Mouse (Mus musculus) adrenal gland, adult (tissue): Measurements from ENCODE around the gene Atp13a4.

ENCODE experiments used
- DNase-seq, 2 experiments: peaks; one replicate each; pipeline ENCODE4 v3.0.0; 2022 to 2023; ENCODE audit warnings: low spot score in 1 of 2; ENCODE audit not compliant: inconsistent age in 2 of 2

Gene Atp13a4

DNA sequence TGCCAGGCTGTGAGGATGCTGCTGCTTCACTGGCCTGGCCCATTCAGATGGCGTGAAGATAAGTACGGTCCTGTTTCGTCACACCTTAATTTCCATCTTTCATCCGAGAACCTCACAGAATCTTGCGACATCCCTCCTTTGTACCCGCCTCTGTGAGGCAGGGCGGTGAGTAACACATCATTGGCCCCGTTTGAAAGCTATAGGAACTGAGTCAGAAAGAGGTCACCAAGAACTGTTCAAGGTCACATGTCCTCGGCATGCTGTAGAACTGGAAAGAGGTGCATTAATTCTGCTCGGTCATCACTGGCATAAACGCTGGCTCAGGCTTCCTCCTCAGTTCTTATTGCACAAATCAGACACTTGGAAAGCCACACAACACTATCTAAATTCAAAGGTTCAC is at the start of gene Atp13a4:
Gene Atp13a4, minus strand, starts transcription at position 36 of the 400 bp plus-strand sequence.
- DNase-seq, result peak; percentile 19 to 75

DNA sequence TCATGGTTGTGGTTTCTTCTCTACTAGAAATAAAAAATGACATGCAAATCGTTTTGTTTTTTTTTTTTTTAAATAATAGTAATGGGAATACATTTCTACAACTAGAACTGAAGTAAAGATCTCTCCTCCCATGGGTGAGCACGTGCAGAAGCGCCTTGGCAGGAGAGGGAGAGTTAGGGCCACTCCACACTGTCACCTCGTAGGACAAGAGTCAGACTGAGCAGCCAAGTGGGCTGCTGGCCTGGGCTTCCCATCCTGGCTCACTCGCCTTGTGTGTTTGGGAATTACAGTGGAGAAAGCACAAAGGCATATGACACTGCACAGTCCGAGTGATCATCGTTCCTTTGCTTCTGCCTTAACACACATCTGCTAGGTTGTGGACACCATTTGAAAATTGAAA is 47.5 kb upstream of the Atp13a4 start:
- DNase-seq, result no peak

DNA sequence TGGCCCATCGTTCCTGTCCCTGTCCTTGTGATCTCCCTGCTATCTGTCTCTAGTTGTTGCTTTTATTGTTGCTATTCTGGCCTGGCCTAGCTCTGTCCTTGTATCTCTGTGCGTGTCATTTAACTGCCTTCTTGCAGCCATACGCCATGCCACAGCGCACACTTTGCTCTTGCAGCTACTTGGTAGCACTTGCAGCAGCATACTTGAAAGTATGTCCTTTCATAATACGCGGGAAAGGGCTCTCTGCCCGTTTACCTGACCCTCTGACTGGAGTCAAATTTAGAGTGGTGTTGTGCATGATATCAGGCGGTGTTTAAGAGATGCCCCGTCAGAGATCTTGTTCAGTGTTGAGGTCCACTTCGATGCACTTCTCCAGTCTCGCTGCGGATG is 35.1 kb upstream of the Atp13a4 start:
- no peak for DNase-seq

DNA sequence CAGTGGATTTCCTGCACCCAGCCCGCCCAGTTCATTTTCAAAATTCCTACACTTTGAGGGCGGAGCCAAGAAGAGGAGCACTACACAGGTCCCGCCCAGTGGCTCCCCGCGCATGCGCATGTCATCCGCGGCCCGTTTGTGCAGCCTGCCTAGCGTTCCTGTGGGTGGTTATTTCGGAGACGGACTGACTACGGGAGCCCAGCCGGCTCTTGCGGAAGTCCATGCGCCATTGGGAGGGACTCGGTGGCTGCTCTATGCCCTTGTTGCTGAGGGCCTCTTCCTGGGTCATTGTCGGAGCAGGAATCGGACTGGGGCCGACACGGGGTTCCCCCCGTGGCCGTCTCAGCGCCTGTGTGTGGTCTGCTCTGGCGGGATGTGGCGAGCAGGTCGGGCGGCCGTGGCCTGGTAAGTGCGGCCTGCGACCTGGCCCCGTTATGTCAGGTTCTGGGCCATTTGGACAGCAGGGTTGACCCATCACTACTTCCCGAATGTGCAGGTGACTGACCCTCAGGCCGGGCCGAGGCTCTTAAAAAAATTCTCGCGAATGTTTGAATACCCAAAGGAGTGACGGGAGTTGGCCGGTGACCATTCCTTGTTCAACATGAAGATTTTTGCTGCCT is 34.6 kb upstream of the Atp13a4 start, which contains the start of gene Opa1:
Gene Opa1, plus strand, starts transcription at position 168 of the 620 bp plus-strand sequence.
- peak; percentile 97 to 100 for DNase-seq

DNA sequence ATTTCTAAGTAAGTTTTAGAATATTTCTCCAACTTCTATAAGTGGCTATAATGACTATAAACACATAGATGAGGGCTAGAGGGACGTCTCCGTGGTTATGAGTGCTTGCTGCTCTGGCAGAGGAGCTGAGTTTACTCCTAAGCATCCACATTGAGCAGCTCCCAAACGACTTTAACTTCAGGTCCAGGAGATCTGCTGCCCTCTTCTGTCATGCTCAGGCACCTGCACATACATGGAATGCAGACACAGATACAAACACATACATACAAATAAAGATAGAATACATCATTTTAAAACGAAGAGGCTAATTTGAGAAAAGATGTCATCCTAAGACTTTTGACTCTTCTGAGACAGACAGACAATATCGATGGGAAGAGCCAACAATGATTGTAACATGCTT is 31.0 kb upstream of the Atp13a4 start:
- DNase-seq, result peak in 1 of 2 experiments; percentile 41

DNA sequence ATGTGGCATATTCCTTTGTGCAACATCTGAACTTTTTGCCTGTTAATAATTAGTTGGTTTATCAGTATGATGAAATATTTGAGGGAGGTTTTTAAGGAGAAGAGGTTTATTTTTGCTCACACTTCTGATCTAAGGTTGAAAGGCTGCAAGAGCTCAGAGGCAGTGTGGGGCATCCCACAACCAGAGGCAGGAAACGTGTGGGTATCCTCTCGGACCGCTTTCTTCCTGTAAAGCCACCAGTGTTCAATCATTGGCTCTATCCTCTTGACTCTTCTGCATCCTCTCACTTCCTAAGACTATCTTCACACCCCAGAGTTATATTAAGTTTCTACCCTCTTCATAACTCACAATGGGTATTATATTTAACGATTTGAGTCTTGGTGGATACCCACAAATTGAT is 29.3 kb upstream of the Atp13a4 start:
- DNase-seq, result no peak

DNA sequence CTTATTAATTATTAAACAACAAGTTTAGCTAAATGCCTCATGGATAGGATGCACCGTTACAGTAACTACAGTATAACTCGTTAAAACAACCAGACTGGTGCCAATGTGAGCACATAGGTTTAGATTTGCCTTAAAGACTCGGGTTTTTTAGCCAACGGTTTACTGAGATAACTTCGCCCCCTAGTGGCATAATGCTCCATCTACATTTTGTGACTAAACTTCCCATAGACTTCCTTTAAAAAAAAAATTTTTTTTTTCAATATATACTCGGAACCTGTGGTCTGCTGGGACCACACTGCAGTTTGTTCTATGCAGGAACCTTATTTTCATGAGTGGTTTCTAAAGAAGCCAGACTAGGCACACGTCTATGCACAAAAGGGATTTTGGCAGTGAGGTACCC is 16.2 kb upstream of the Atp13a4 start:
- peak; percentile 20 to 87 for DNase-seq

DNA sequence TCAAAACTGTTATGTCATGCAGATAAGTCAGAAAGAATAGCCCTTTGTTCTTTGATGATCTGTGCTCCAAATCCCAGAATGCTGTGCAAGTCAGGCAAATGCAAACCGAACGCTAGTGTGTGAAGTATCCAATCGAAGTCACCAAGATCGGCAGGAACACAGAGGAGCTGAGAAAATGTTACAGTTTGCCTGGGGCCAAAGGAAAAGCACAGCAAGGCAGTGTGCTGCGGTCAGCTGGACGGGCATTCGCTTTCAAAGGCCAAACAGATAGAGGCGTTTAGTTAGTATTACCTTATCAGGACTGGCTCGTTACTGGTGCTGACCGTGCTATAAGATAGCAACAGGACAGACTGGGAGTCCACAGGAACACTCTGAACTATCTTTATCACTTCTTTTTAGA is 15.8 kb upstream of the Atp13a4 start:
- peak; percentile 22 to 80 for DNase-seq

DNA sequence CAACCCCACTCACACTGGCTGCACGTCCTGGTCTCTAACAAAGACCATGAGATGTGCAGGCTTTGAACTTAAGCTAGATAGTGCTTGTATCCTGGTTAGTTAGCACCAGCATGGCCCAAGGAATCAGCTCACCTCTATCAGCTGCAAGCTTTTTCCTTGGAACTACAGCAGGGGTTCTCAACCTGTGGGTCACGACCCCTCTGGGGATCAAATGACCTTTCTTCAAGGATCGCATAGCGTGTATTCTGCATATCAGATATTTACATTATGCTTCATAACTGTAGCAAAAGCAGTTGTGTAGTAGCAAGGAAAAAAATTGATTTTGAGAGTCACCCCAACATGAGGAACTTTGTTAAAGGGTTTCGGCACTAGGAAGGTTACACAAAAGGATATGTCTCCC is 15.0 kb upstream of the Atp13a4 start:
- no peak for DNase-seq

DNA sequence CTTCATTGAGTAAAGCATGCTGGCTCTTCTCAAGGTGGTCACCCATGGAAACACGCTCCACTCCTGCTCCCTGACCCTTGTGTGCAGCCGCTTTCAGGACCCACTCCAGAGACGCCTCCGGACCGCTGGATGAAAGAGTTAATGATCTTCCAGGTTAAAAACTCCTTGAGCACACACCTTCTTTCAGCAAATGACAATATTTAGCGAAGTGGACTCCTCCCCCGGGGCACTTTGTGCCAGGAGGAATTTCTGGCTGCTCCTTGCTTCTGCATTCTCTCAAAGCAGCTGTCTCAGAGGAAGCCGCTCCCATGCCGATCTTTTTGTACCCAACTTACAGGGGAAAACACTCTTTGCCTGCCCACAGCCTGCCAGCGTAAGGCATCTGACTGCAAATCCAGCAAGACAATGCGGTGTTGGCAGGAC is 3.4 kb downstream of the Atp13a4 start:
- DNase-seq, result no peak

DNA sequence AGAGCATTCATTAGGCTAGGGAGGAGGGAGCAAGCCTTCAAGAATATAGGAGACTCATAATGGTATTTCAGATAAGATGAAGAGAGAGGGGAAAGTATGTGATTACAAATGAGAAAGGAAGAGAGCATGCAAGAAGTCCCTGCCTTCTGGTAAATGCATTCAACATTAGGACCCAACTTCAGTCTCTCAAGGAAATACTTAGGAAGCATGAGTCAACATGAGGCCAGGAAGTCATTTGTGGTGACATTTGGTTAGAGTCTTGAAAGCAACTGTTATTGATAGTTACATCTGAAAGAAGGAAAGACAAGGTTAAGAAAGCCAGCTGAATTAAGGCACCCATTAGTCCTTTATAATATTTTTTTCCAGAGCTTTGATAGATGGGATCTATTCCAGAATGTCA is 4.8 kb downstream of the Atp13a4 start:
- DNase-seq, result no peak

DNA sequence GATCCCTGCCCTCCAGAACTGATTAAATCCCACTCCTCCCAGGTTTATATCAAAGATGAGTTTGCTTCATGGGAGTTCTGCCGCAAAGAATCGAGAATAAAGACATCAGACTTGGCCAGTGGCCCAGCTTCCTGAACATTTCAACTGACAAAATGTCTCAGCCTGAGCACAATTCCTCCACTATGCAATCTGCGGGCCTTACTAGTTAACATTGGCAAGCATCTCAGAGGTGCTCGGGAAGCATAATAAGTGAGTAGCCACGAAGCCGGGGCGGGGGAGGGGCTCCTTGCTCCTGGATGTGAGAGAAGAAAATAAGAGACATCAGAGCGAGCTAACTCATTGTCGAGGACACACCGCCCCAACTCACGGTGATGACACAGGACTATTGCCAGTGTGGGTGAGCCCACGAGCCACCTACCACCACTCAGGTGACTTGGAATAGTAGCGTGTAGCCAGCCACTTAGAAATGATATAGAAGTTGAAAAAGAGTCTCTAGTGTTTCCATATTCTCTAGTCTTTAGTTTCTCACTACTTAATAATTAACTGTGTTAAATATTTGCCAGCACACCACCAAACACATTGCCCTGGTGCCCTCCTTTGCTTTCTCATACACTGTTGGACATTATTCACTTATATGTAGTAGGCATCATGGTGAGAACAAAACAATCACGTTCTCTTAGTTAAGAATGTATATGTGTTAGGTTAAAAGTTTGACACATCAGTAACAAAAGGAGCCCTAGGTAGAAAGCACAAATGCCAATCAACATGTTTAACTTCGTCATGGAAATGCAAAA is 8.1 kb downstream of the Atp13a4 start:
- DNase-seq, result no peak

DNA sequence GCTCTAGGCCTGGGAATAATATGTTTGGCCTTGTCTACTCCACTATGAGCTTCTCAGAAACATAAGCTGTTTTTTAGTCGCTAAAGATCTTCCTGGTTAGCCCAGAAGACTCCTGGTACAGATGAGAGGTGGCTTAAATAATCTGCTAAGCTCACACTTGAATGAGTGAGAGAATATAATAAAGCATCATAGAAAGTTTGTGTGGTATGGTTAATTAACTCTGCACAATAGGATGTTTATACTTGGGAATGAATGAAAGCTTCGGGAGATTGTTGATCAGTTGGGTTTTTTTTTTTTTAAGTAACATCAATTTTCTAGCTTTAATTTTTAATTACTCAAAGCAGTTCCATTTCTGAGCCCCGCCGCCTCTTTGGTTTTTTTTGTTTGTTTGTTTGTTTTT is 8.8 kb downstream of the Atp13a4 start:
- no peak for DNase-seq

DNA sequence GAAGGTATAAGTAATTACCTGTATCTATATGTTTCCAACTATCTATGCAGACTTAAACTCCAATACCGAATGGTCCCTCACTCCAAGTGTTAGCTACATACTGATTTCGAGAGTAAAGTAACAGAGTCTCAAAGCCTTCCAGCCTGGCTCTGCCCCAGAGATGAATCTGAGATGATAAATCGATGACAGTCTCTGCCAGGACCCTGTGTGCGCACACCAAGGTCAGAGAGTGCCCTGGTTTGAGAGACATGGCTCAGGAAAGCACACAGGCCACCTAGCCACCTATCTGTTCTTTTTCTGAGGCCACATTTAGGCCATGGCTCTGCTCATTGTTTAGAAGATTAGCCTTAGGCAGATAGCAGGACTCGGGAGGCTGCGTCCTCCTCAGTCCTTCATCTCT is 11.0 kb downstream of the Atp13a4 start:
- peak; percentile 53 to 72 for DNase-seq

DNA sequence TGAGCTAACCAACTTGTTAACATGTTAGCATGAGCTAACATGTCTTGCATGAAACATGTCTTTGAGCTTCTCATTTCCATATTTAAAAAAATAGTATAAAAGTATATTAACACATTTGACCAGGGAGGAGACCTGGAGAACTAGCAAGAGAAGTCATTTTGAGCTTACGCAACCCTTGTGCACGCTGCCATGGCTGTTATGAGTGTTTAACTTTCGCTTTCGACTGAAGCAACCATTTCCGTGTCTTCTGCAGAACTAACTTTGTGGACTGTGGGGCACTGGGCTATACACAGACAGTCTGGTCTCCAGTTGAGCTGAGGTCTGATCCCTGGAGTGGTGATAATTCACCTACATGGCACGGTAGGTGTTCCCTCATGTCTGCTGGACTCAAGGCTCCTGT is 17.6 kb downstream of the Atp13a4 start:
- DNase-seq, result no peak

DNA sequence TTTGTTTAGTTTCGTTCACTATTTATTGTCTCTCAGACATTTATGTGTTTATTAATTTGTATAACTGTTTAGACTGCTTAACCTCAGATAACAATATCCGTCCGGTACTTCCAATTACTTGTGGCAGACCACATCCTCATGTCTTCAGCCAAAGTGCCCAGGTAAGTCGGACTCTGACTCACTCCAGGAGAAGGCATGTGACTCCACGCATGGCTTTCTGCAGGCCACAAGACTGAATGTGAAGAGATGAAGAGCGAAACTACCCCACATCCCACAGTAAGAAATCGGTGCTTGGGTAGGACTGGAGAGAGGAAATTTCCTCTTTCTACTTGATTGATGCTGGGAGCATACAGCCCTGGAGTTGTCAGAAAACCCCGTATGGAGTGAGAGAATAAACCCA is 18.1 kb downstream of the Atp13a4 start:
- no peak for DNase-seq

DNA sequence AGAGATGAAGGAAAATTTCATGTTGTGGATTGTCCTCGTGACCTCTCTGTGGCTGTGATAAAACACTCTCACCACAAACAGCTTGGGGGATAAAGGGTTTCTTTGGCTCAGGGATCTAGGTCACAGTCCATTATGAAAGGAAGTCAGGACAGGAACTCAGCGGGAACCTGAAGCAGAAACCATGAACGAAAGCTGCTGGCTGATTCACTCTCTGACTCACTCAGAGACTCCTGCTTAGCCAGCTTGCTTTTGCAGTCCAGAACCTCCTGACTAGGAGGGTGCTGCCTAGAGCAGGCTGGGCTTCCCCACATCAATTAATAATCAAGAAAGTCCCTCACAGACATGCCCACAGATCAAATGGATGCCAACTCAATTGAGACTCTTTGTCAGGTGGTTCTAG is 32.2 kb downstream of the Atp13a4 start:
- DNase-seq, result peak; percentile 20 to 29

DNA sequence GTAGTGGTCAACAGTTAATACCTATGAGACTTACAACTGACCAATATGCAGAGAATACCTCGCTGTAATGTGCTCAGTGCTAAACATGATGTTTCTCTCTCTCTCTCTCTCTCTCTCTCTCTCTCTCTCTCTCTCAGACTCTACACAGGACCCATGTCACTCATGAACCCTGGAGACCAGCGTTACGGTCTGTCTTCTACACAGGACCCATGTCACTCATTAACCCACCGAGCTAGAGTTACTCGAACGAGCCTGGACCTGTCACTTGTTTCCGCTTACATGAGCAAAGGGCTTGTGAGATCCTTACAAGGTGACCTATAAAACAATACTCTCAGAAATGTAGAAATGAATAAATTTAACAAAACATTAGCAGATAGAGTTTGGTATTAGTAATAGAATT is 33.9 kb downstream of the Atp13a4 start:
- no peak for DNase-seq

DNA sequence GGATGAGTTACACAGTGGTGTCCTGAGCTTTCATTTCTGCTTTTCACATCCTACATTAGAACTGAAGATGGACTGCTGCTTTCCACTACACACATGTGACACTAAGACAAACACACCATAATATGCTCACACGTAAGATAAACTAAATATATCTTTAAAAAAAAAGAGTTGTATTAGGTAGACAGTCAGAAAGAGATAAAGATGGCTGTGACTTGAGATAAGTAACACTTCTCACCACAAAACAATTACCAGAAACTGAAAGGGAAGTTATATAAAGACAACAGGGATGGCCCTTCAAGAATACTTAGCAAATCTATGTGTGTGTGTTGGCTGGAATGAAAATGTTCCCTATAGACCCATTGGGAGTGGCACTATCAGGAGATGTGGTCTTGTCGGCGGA is 34.8 kb downstream of the Atp13a4 start:
- no peak for DNase-seq

DNA sequence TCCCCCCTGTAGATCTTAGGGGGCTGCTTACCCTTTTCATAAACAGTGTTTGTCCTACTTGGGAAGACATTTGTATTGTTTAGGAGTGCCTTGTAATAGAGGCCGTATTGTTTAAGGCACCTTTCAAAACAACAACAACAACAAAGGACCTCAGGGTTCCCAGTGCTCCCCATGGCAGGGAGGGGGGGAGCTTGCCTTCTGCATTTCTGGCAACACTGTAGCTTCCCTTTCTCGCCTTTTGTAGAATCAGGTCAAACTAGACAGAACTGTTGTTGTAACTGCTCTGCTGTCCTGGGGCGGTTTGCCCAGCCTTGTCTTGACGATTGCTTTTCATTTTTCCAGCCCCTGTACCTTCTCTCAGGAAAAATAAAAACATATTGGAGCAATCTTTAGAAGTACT is 40.0 kb downstream of the Atp13a4 start:
- DNase-seq, result no peak

DNA sequence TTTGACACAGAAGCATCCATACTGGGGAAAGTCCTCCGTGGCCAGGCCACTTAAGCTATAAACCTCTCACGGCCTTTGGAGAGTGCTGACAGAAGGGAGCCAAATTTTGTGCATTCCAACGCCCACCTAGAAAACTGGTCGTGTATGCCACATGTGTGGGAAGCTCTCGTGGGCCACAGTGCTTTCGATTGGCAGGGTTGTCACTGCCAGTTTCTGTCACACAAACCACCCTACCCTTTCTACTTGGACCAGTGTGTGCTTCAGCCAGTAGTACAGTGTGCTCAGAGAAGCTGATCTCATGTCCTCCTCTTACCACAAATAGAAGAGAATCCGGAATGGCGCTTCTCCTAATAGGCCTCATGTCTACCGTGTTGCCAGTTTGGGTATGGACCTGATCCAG is 40.5 kb downstream of the Atp13a4 start:
- no peak for DNase-seq

DNA sequence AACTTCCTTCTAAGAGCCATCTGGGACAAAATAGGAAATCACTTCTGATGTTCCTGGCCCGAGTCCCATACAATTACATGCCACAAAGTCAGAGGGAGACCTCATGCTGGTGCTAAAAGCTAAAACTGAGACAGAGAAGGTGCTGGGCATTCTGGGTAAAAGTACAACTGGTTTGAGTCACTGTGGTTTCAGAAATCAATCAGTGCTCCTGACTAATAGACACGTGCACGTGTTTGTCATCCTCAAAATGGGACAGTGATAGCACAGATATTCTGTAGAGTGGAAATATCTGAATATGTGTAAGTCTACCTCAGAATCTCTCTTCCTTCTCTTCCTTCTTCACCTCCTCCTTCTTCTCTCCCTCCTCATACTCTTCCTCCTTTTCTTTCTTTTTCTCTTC is 53.6 kb downstream of the Atp13a4 start:
- no peak for DNase-seq

DNA sequence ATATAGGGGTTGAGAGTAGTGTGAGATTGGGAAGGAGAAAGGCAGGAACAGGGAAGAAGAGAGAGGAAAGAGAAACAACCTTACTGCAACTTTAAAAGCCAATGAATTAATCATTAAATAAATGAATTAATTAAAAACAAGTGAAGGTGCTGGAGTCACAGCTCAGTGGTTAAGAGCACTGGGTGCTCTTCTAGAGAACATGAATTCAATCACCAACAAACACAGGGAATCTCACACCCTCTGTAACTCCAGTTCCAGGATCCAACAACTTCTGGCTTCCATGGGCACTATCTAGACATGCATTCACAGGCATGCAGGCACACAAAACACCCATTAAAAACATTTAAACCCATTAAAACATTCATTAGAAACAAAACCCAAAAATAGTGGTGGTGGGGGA is 63.2 kb downstream of the Atp13a4 start:
- DNase-seq, result no peak
